Mouse (Mus musculus): ENCODE data around the gene Fyn. TPM values are rescaled to one million over a fixed set of nuclear protein-coding genes. Genes with fewer than 3 reads are reported as not detected.

Fyn gene
- total and polyA plus RNA-seq, 2 experiments: 4.4 to 5.6 TPM

- Histone ChIP-seq H3K4me1 (ENCODE audit: control insufficient read depth, insufficient read depth, low read length) (no peaks in the 10 kb centered on the region), H3K27me3 (ENCODE audit: control insufficient read depth, insufficient read depth, low read length) (no peaks in the 10 kb centered on the region), H3K79me2 (ENCODE audit: control insufficient read depth, insufficient read depth, low read length) (no peaks in the 10 kb centered on the region), H3K4me3 (ENCODE audit: insufficient read depth, low read depth, low read length) (no peak overlapping the region), H3K9ac (ENCODE audit: low read depth, low read length) (no peak overlapping the region), H3K36me3 (ENCODE audit: control insufficient read depth, insufficient read depth, low read length) (no peaks in the 10 kb centered on the region), H3K27ac (replicated peaks; ENCODE audit: insufficient read depth, low read depth, low read length) (no peak overlapping the region)
- no peak for TF ChIP-seq POLR2A (IDR thresholded peaks at IDR 0.05; ENCODE audit: extremely low read depth, insufficient read depth, low read length)
- TF ChIP-seq CTCF (IDR thresholded peaks at IDR 0.05; ENCODE audit: low read depth, low read length): no peak
- 77% methylated on average over 8 of the region's 8 CpGs for WGBS
- DNase-seq (ENCODE audit: extremely low read depth, low read depth, low spot score): no peak
Observed at GRCm38 (mm10) chr10:39518232-39518631, 149.6 kb downstream of the Fyn start.

DNA sequence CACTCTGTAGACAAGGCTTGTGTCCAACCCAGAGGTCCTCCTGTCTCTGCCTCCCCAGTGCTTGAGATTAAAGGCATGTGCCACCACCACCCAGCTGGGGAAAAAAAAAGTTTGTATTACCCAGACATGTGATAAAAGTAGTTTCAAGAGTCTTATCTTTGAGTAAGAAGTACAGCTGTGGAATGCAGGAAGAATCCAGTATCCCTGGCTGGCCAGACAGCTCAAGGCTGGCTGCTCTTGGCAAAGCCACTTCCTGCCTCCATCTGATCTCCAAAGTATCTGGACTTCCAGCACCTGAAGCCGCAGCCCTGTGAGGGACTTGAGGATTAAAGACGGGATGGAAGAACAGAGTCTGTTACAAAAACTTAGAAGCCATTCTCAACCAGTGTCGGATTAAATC is 150.2 kb downstream of the Fyn start:
- no peak overlapping the region for H3K27ac ChIP-seq (replicated peaks; ENCODE audit: insufficient read depth, low read depth, low read length)
- no peak overlapping the region for H3K9ac ChIP-seq (ENCODE audit: low read depth, low read length)
- TF ChIP-seq CTCF (IDR thresholded peaks at IDR 0.05; ENCODE audit: low read depth, low read length): no peak
- no peak for TF ChIP-seq POLR2A (IDR thresholded peaks at IDR 0.05; ENCODE audit: extremely low read depth, insufficient read depth, low read length)
- no peaks in the 10 kb centered on the region for H3K36me3 ChIP-seq (ENCODE audit: control insufficient read depth, insufficient read depth, low read length)
- no peak for DNase-seq (ENCODE audit: extremely low read depth, low read depth, low spot score)
- no peaks in the 10 kb centered on the region for H3K27me3 ChIP-seq (ENCODE audit: control insufficient read depth, insufficient read depth, low read length)
- no peaks in the 10 kb centered on the region for H3K79me2 ChIP-seq (ENCODE audit: control insufficient read depth, insufficient read depth, low read length)
- H3K4me3 ChIP-seq (ENCODE audit: insufficient read depth, low read depth, low read length): no peak overlapping the region
- 82% methylated on average over 3 of the region's 3 CpGs for WGBS
- no peaks in the 10 kb centered on the region for H3K4me1 ChIP-seq (ENCODE audit: control insufficient read depth, insufficient read depth, low read length)

DNA sequence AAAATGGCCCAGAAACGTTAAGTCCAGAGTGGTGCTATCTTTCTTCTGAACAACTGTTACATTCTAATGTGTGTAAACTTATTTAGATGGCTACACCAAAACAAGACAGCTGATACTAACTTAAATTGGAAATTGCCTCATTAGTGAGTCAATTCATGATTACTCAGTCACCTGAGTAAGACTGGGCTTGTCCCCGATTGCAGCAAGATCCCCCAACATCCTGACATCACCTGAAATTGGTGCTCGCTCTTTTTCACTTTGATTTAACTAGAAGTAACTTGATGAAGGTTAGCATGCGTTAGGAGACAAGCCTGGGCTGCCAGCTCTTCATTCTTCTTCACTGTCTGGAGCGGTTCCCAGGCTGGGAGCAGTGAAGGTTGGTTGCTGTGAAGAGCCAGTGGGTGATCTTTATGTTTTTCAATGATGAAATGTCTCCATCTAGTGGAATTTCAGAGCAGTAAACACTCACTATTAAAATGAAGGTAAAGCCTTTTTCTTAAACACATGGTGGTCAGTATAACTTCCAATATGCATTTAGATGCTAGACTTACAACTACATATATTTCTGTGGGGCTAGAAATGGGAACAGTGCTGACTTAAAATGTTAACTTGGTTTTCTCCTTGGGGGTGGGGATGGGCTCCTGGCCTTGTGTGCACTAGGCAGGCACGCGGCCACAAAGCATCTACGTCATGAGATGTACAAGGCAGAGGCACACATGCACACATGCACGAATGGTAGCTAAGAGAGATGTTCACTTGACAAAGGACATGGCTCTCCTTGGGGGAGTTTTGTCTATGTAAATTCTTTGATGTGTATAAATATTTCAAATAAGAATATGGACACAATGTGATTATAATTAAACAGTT is 151.7 kb downstream of the Fyn start:
- no peaks in the 10 kb centered on the region for H3K4me1 ChIP-seq (ENCODE audit: control insufficient read depth, insufficient read depth, low read length)
- H3K4me3 ChIP-seq (ENCODE audit: insufficient read depth, low read depth, low read length): no peak overlapping the region
- no peak overlapping the region for H3K9ac ChIP-seq (ENCODE audit: low read depth, low read length)
- no peak overlapping the region for H3K27ac ChIP-seq (replicated peaks; ENCODE audit: insufficient read depth, low read depth, low read length)
- no peaks in the 10 kb centered on the region for H3K36me3 ChIP-seq (ENCODE audit: control insufficient read depth, insufficient read depth, low read length)
- DNase-seq (ENCODE audit: extremely low read depth, low read depth, low spot score): peak; percentile 60
- TF ChIP-seq POLR2A (IDR thresholded peaks at IDR 0.05; ENCODE audit: extremely low read depth, insufficient read depth, low read length) (no peak), CTCF (IDR thresholded peaks at IDR 0.05; ENCODE audit: low read depth, low read length) (peak; percentile 70)
- H3K27me3 ChIP-seq (ENCODE audit: control insufficient read depth, insufficient read depth, low read length): no peaks in the 10 kb centered on the region
- 62% methylated on average over 9 of the region's 9 CpGs for WGBS
- no peaks in the 10 kb centered on the region for H3K79me2 ChIP-seq (ENCODE audit: control insufficient read depth, insufficient read depth, low read length)

DNA sequence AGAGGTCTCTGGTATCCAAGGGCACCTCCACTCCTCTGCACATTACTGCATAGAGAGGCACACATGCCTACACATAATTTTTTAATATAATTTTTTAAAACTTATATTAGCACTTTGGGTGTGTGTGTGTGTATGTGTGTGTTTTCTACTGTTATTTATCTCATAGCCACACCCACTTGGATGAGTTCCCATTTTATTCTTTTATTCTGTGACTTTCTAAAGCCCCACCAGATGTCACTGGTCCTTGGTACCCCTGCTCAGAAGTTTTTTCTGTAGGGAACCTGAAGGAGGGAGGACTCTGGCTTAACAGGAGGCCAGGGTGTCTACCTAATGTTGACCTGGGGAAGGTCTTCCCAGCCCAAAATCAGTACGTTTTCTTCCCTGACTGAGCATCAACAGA is 152.7 kb downstream of the Fyn start:
- no peak for DNase-seq (ENCODE audit: extremely low read depth, low read depth, low spot score)
- no peaks in the 10 kb centered on the region for H3K36me3 ChIP-seq (ENCODE audit: control insufficient read depth, insufficient read depth, low read length)
- no peak overlapping the region for H3K9ac ChIP-seq (ENCODE audit: low read depth, low read length)
- no peaks in the 10 kb centered on the region for H3K27me3 ChIP-seq (ENCODE audit: control insufficient read depth, insufficient read depth, low read length)
- H3K4me1 ChIP-seq (ENCODE audit: control insufficient read depth, insufficient read depth, low read length): no peaks in the 10 kb centered on the region
- 72% methylated on average over 1 of the region's 1 CpGs for WGBS
- no peaks in the 10 kb centered on the region for H3K79me2 ChIP-seq (ENCODE audit: control insufficient read depth, insufficient read depth, low read length)
- H3K4me3 ChIP-seq (ENCODE audit: insufficient read depth, low read depth, low read length): no peak overlapping the region
- H3K27ac ChIP-seq (replicated peaks; ENCODE audit: insufficient read depth, low read depth, low read length): no peak overlapping the region
- TF ChIP-seq CTCF (IDR thresholded peaks at IDR 0.05; ENCODE audit: low read depth, low read length) (no peak), POLR2A (IDR thresholded peaks at IDR 0.05; ENCODE audit: extremely low read depth, insufficient read depth, low read length) (no peak)

DNA sequence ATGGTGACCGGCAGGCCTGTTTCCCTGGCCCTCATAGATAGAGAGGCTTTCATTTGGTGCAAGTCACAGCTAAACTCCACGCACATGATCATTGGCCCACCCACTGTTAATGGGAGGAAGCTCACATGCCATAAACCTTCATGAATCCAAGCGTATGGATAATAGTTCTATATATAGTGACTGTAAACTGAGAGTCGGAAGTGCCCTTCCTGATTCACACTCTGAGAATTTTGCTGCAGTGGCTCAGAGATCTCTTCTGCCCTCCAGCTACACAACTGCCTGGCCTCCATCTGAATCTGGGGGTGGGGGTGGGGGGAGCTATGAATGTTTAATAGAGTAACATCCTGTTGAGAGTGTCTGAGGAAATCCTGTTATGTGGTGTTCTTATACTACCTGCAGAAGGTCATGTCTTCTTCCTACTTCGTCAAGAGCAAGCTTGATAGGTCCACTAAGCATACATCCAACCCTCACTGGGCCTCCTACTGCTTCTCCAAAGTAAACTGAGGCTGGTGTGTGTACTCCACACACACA is 153.3 kb downstream of the Fyn start:
- H3K27ac ChIP-seq (replicated peaks; ENCODE audit: insufficient read depth, low read depth, low read length): no peak overlapping the region
- DNase-seq (ENCODE audit: extremely low read depth, low read depth, low spot score): no peak
- no peaks in the 10 kb centered on the region for H3K4me1 ChIP-seq (ENCODE audit: control insufficient read depth, insufficient read depth, low read length)
- H3K27me3 ChIP-seq (ENCODE audit: control insufficient read depth, insufficient read depth, low read length): no peaks in the 10 kb centered on the region
- H3K79me2 ChIP-seq (ENCODE audit: control insufficient read depth, insufficient read depth, low read length): no peaks in the 10 kb centered on the region
- no peaks in the 10 kb centered on the region for H3K36me3 ChIP-seq (ENCODE audit: control insufficient read depth, insufficient read depth, low read length)
- no peak for TF ChIP-seq POLR2A (IDR thresholded peaks at IDR 0.05; ENCODE audit: extremely low read depth, insufficient read depth, low read length)
- no peak for TF ChIP-seq CTCF (IDR thresholded peaks at IDR 0.05; ENCODE audit: low read depth, low read length)
- no peak overlapping the region for H3K9ac ChIP-seq (ENCODE audit: low read depth, low read length)
- WGBS: 74% methylated on average over 5 of the region's 5 CpGs
- H3K4me3 ChIP-seq (ENCODE audit: insufficient read depth, low read depth, low read length): no peak overlapping the region
